Mouse (Mus musculus): ENCODE measurements at regions not wholly inside any gene's neighbourhood (a gene's known extent, or its start where the extent isn't known, plus 50 kb on each side); places are given as distances from the start of the nearest gene placed in this dataset.

DNA sequence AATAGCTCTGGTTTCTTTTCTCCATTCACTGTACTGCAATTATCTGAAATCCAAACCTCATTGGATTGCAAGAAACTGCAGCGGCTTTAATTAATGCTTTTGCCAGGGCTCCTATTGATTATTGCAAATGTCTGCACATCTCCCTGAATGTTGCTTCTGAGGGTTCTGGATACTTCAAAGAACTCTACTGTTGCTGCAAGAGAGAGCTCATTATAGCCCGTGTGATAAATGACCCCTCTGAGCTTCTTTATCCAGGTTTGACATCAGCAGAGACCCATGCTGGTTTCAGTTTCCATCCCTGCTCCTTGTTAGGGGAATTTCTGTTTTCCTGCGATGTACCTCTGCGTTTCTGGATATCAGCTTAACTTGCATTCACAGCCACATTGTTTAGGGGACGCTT, 78.4 kb upstream of the Nav3 start:
- no peak for DNase-seq (ENCODE audit: low spot score in 2 of 2)

DNA sequence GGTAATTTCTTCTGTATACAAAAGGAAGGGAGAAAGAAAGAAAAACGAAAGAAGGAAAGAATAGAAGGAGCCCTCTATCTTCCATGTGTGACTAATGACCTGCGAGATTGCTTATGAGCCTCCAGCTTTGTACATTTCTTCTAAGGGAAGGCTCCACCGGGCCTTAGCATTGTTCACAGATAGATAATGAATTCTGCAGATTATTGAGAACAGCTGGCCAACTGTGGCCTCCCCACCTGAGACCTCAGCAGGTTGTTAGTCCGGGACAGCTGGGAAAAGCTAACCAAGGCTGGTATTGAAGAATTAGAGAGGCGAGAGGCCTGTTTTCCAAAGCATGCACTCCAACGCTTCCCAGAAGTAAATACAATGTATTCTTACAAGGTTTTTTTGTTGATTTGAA, 86.7 kb upstream of the Nav3 start:
- DNase-seq (ENCODE audit: low spot score in 2 of 2): no peak

DNA sequence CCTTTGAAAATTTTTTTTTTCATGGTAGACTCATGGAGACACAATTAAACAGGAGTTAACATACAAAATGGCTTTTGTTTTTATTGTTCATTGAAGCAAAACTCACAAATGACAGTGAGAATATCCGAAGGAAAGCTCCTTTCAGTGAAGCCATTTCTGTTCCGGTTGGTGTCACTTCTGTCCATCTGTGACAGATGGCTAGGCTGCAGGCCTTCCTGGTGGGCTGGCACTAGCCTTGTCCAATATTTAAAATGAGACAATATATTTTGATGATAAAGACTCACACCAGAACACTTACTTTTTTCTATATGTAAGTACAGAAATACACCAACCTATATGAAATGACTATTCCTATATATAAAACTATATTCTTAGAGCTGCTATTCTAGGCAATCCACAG, 92.4 kb upstream of the Nav3 start:
- DNase-seq (ENCODE audit: low spot score in 2 of 2): no peak

DNA sequence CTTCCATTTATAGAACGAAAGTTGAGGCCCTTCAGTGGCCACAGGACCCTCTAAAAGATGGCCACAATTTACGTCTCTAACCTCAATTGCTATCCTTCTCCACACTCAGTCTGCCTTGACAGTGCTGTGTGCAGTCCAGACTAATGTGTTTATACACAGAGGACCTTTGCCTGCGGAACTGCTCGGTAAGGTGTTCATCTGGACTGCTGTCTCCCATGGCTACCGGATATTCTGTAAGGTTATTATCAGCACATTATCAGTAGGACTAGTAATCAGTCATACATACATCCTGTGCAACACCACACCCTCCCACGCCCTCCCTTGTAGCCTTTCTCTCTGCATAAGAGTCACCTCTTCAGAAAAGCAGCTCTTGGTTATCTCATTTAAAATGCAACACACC, 98.0 kb upstream of the Nav3 start:
- no peak for DNase-seq (ENCODE audit: low spot score in 2 of 2)

DNA sequence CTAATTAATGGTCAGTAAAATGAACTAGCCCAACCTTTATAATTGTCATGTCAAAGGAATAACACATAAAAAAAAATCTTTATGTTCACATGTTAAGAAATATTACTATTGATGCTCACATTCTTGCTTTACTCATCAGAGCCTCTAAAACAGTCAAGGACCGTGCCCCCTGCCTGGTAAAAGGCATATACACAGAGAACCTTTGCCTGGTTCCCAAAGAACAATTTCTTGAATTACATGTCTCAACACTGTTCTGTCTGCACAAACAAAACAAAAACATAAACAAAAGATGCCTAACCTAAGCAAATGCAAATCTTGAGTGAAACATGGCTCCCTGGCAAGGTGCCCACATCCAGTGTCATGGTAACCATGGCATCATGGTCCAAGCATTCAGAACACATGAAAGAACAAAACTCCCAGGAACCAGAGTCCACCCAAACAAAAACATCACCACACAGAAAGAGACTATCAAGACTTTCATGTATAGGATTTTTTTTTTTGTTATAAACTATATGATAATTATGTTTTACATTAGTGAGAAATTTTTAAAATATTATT, 100.4 kb upstream of the Nav3 start:
- no peak for DNase-seq (ENCODE audit: low spot score in 2 of 2)

DNA sequence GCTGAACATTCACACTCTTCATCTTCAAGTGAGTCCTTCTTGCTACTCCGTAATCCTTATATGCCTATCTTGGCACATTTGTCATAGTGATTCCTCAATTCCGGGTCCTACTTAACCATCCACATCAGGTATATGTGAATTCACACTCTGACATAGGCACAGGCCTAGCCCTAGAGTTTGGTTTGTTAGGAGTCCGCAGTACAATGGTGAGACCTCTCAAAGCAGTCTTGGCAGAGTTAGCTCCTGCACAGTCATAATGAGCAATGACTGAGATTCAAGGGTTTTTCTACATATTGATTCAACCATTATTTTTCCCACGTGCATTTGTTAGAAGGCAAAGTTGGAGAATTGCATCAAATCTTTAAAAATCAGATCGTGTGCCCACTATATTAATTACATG, 107.1 kb upstream of the Nav3 start:
- DNase-seq (ENCODE audit: low spot score in 2 of 2): peak in 1 of 2 experiments; percentile 20

DNA sequence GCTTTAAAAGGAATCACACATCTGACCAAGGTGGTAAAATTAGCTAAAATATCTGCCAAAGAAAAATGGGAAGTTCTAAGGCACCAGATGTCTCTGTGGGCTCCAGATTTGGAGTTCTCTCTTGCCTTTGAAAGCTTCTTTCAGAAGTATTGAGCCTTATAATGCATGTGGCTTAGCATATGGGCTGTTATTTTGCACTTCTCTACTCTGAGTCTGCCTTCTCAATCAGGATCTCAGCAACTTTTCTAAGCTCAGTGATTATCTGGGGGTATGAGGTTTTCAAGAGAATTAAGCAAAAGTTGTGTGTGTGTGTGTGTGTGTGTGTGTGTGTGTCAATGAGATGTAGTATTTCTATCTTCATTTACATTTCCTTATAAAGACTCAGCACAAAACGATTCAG, 107.6 kb upstream of the Nav3 start:
- DNase-seq (ENCODE audit: low spot score in 2 of 2): peak in 1 of 2 experiments; percentile 78

DNA sequence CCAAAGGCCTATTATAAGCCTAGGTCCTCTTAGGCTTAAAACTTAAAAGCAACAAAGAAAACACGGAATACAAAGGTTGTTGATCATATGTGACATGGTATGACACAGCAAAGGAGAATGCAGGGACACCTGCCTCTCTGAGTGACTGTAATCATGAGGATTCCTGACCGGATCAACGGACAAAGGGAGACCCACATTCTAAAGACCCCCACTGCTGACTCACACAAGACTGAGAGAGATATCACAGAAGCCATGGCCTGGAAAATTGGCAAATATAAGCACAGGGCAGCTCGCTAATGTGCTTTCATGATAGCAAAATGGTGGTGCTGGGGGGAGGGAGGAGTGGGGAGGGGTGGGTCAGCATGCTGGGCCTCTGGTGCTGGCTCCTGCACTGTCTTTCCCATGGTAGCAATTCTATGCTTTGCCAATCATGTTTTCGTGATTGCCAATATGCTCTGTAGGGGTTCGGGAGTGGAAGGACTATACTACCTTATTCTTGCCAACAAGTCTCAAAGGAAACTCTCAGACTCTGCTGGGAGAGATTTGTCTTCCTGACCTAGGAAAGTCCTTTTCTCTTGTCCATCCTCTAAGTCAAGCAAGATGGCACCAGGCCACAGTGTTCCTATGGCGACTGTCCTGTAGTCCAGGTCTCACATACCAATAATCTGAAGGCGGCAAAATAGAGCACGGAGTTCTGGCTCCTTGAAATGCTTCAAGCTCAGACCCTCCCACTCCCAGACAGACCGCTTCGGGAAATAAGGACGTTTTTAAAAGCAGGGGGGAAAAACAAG, 110.5 kb upstream of the Nav3 start:
- DNase-seq (ENCODE audit: low spot score in 2 of 2): no peak

DNA sequence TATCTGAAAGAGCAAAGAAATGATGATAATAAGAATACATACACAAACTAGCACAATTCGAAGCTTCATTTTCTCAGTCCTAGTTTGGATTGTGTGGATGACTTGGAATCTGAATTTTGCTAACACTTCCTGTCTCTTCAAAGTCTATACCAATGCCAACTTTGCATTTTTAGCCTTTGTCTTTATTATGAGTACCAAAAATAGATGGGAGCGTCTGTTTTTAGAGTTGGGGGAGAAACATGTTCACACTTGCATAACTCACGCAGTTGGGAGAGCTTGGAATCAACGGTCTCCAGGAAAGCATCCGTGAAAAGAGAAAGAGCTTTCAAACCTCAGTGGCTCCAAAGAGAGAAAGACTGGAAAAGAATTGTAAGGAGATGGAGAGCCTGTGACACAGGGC, 114.5 kb upstream of the Nav3 start:
- peak in 1 of 2 experiments; percentile 60 for DNase-seq (ENCODE audit: low spot score in 2 of 2)

DNA sequence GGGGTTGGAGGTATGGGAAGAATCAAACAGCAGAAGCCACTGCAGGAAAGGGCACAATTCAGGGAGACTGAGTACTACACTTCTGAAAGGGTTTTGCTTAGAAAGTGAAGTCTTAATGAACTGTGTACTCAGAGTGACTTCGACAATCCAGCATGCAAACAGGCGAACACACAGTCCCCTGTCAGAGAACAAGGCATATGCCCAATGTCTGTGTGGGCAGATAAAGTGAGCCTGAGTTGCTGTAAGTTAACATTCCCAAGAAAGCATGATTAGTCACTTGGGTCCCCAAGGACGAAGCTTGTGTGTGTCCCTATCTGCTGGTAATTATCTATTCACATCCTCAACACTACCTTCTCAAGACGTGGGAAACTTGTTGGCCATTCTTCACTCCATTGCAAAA, 115.2 kb upstream of the Nav3 start:
- DNase-seq (ENCODE audit: low spot score in 2 of 2): peak in 1 of 2 experiments; percentile 50

DNA sequence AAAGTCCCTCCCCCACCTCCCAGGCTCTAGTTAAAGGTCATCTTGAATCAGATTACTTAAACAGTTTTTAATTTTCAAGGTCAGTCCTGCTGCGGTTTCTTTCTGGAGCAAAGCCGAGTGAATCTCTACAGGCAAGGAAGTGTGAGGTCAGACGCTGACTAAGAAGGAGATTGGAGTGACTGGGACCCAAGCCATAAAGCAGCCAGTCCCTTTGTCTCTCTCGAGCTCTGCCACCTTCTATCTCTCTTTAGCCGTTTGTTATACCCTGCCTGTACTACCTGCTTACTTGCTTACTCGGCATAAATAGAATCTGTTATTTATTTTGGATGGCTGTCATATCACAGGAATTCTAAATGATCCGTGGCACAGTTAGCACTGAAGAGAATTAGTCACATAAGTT, 117.5 kb upstream of the Nav3 start:
- DNase-seq (ENCODE audit: low spot score in 2 of 2): no peak

DNA sequence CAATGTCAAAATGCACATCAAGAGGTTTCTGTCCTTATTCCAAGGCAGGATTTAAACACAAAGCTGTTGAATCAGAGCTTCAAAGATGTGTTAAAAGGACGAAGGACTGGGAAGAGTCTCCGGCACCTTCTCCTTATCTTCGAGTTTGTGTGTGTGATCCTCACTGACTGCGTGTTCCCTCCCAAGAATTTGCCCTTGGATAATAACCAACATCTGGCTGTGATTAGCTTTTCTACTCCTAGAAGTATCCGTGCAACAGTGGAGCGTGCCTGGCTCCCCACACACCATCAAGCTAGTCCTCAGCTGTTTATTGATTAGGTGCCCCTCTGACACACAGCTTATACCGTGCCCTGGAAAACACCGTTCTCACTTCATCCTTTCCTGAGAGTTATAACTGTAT, 130.0 kb upstream of the Nav3 start:
- DNase-seq (ENCODE audit: low spot score in 2 of 2): no peak

DNA sequence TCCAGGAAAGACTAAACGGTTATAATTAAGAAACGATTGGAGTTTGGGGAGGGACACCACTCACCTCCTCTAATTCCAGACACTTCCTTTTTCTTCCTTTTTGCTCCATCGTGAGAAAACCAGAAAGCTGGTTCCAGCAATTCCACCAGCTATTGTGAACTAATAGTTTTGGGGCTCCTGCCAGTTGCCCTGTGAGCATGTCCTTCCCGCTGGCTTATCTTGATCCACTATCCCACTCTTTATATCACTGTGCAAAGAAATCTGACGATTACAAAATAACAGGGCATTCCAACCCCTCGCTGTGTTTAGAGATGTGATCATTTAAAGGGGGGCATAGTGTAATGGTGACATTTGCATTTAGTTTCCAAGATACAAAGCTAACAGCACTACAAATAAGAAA, 130.5 kb upstream of the Nav3 start:
- DNase-seq (ENCODE audit: low spot score in 2 of 2): no peak

DNA sequence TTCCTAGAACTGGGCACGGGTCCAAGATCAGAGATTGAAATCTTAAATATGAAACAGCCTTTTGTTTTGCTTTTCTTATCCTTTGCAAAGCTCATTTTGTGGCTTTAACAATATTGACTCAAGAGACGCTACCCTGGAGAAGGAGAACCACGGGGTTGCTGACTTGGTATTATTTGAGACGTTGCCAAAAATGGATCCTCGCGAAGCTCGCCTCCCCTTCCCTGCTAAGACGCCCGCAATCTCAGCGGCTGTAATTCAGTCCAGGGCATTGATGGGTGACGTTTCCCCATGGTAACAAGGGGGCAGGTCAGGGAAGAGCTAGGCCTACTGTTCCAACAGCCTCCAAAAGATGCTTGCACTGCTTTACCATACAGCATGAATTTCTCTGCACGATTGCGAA, 131.5 kb upstream of the Nav3 start:
- no peak for DNase-seq (ENCODE audit: low spot score in 2 of 2)

DNA sequence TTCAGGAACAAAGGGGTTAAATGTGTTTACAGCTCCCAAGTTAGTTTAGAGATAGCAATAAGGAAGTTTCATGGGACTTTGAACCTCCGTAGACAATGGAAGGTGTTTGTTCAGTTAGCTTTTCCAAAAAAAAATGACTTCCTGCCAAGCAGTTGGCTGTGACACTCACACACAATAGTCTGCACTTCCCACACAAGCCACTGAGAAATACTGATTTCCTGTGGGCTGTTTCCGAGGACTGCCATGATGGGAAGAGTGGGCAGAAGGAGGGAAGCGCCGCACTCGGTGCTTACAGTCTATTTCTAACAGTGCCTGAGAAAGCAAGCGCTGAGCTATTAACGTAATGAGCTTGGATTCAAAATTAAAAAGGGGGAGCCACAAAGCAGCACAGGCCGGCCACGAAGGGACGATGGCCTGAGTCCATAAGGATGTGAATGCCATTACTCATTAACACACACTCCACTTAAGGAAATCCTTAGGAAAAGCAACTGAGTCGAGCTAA, 144.4 kb upstream of the Nav3 start:
- DNase-seq (ENCODE audit: low spot score in 2 of 2): peak; percentile 39 to 60

DNA sequence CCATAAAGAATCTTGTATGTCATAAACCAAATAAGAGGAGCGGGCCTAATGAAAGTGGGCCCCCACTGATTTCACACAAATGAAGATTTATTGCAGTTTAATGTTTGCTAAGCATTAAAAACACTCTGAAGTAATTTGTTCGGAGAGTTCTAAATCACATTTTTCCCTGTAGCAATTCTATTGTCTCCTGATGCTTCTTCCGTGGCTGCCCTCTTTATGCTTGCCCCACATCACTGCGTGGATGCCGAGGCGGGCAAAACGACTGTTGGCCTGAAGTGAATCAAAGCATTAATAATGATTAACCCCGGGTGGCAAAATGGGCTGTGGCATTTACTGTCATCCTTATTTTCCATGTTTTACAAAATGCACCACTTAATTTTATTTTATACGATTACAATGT, 134.9 kb upstream of the E2f7 start:
- DNase-seq (ENCODE audit: low spot score in 2 of 2): no peak

DNA sequence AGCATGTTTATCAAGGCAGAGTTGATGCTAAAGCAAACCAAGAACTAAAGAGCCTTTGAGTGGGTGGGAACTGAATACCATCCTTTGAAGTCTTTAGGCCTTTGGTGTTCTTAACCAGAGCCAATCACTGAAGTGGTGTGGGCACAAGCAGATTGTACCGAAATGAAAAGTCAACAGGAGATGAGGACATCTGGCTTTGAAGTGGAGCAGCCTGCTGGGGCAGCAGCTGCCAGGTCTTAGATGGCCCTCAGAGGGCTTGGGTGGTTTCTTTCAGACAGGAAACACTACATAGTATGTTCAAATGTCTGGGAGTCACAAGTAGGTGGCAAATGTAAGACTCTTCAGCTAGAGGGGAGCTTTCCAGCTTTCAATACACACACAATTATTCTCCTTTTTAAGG, 128.2 kb upstream of the E2f7 start:
- DNase-seq (ENCODE audit: low spot score in 2 of 2): no peak

DNA sequence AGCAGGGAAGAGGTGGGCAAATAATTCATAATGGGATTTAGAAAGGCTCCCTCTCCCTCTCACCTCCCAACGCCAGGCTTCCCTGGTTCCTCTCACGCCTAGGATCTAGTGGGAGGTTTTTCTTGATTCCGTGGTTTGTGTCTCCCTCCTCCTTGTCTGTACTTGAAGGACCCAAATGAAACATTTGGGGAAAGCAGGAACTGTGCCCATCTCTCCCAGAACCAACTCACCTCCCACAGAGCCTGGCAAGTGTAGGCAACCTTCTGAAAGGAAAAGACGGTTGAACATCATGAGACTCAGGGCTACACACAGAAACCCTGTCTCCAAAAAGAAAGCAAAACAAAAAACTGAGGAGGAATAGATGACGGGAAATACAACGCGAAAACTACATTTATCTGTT, 126.0 kb upstream of the E2f7 start:
- DNase-seq (ENCODE audit: low spot score in 2 of 2): peak; percentile 23 to 41

DNA sequence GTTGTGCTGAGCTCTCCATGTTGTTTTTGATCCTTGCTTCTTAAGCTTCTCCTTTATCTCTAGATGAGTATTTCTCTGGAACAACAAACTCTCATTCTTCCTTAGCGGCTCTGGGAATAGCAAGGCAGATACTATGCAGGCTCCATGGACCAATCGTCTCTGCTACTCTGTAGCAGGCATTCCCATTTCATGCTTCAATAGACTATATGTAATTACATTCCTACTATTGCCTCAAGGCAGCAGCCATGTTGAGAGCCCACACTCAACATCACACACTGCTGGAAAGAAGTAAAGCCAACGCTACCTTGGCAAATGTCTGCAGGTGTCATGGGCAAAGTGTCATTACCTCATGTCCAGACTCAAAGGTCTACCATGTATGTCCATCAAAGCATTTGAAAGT, 119.6 kb upstream of the E2f7 start:
- no peak for DNase-seq (ENCODE audit: low spot score in 2 of 2)

DNA sequence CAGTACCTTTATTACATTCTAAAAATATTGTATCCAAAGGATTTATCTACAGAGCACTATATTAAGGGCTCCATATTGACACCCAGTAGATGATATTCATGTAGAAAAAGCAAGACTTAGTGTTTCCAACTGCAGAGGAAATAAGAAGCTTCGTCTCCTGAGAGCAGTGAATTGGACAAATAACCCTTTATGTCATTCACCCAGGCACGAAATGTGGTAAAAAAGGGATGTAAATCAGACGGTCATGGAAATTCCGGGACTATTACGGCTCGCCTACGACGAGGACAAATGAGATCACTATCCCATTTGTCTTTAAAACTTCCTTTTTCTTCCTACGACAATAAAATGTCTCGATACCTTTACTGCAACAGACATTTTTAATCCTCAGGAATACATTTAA, 104.8 kb upstream of the E2f7 start:
- no peak for DNase-seq (ENCODE audit: low spot score in 2 of 2)

DNA sequence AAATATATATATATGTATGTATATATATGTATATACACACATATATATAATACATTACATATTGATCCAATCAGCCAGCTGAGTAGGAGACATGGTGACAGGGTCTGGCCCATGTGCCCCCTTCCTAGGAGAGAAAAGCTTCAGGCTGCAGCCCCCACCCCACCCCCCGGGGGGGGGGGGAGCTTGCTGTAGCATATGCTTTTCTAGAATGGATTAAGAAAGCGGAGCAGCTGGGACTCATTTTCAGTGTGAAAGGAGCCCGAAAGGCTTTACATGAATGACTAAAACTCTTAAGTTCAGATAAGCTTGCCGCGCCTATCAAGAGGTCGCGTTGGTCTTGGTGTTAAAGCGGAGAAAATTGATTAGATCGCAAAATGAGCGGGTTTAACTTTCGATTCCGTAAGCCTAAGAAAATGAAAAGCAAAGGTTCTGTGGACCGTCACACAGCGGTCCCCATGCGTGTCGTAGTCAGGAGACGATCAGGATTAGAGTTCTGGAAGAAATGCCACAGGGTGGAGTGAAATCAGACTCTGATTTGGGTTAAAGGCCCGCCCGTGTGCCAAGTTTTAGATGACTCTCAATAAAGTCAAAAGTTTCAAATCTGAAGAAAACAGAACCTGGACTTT, 103.1 kb upstream of the E2f7 start:
- no peak for DNase-seq (ENCODE audit: low spot score in 2 of 2)

DNA sequence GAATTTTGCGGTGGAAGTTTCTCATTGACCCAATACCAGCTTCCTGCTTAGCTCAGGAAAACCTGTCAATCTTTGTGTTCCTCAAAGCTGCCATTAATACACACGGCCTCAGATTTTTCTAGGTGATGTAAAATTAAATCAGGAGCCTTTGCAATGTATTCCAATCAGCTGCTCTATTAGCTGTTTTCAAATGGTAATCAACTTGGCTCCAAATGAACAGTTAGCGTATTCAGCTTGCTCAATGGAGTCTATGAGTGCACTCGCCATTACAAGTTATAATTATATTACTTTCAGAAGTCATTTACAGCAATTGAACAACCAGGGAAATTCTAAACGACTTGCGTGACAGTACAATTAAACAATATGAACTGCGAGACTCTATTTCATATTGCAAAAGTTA, 97.6 kb upstream of the E2f7 start:
- DNase-seq (ENCODE audit: low spot score in 2 of 2): no peak

DNA sequence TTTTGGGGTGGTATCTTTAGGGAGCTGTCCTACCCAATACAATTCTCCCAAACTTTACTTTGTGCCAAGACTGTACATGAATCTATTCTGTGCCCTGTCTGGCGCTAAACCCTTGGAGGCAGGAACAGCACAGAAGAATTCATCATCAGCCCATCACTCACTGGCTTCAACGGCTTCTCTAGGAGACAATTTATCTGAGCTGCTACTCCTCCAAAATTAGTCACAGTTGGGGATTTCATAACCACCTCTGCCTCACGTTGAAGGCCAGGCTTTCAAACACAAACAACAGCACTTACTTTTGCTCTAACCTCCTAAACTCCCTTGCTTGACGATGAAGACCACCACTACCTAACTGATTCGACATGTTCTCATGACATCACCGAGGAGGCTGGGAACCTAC, 95.1 kb upstream of the E2f7 start:
- DNase-seq (ENCODE audit: low spot score in 2 of 2): peak; percentile 2 to 20

Measured in frontal cortex, postnatal 36 days (tissue).